Mouse (Mus musculus) CD4-positive, CD25-positive, alpha-beta regulatory T cell, adult 2 months (primary cell): ENCODE data around the gene Tectb.
A peak's percentile ranks its signal among the peaks of the same experiment; 100 is the strongest.
"Not testable (repeated sequence)": the region's sequence is repeated elsewhere in the genome, so short reads cannot be mapped to it uniquely, and the experiment has no call there.

Experiments used
- DNase-seq: peaks from one replicate; pipeline ENCODE4 v3.0.0-alpha.2; 2012; ENCODE audit warnings: low read depth, low spot score

Gene Tectb

GRCm38 (mm10) chr19:55165183-55165865, 15.2 kb upstream of the Tectb start:
- no peak for DNase-seq

GRCm38 (mm10) chr19:55165954-55166353, 14.6 kb upstream of the Tectb start:
- DNase-seq = no peak

DNA sequence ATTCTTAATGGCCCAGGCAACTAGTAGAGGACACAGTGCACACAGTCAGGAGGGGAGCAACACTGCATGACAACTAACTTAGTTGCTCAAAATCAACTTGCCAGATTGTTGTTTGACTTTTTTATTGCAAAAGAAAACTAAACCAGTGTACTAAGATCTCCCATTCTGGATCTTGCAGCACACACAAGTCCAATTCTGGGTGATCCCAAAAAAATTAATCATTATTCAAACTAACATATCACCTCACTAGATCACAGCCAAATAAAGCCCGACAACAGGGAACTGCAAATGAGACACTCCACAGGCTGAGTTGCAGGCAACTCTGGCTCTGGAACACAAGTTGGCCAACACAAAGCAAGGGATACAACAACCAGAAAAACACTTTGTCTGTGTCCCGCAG, 13.8 kb upstream of the Tectb start:
- DNase-seq = no peak

DNA sequence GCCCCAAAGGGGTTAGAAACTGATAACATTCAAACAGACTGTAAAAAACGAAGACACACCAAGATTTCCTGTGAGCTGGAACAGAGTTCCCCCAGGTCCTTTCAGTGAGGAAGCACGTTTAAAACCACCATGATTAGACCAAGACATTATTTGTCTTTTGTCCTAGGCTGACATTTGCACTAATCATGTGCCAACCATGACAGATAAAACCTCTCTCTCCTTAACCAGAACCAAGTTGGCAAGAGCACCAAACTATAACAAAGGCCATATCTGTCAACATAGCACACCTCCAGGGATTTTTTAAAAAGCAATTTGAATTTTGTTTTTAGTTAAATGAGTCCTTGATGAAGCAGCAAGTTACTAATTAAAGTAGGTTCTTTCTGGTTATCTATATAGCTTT, 12.8 kb upstream of the Tectb start:
- no peak for DNase-seq

- no peak for DNase-seq
These were observed 12.2 kb upstream of the Tectb start for GRCm38 (mm10) chr19:55168360-55168759.

GRCm38 (mm10) chr19:55169236-55169729, 11.2 kb upstream of the Tectb start:
- DNase-seq = not testable (repeated sequence)

DNA sequence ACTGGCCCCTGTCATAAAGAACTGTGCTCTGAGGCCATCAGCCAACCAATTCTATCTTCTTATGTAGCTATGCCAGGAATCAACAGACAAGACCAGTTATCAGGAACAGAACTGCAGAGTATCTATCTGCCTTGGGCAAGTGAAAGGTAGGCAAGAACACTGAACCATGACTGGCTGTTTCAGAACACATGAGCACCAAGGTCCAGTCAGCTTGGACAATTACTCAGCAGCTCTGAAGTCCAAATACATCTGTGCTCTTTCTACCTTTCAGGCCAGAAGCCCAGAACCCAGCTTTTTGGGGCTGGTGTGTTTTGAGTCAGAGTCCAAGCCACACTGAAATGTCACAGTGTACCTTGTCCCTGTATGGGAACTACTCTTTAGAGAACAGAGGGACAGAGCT, 10.1 kb upstream of the Tectb start:
- DNase-seq = no peak

DNA sequence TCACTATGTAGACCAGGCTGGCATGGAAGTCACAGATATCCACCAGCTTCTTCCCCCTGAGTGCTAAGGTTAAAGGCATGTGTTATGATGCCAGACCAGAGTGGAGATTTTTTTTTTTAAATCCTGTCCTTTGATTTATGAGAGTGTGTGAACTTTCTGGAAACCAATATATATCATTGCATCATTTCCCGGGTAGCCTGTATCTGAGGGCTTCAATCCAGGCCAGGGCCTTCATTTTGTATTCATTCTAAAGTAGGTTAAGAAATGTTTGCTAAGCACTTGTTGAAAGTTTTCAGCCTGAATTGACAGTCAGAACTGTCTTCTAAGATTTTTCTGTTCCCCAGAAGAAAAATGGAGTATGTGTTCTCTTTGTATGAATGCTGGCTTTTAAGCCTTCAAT, 8.9 kb upstream of the Tectb start:
- no peak for DNase-seq

- no peak for DNase-seq
These were observed 3.4 kb upstream of the Tectb start for GRCm38 (mm10) chr19:55177143-55177542.

DNA sequence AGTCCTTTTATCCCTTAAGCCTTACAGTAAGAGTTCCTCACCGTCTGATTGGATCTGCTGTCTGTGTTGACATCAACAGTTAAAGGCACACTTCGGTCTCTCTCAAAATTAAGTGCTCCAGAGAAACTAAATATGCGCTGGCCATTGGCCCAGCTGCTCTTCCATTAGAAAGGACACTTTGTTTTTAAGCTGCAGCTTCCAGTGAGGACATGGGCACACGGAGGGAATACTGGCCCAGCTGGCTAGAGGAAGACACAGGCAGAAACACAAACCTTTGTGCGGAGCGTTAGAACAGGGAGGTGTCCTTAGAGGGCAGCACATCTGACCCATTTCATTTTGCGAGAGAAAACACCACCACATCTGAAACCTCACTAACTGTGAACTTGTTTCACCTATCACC, 3.9 kb downstream of the Tectb start:
- no peak for DNase-seq

DNA sequence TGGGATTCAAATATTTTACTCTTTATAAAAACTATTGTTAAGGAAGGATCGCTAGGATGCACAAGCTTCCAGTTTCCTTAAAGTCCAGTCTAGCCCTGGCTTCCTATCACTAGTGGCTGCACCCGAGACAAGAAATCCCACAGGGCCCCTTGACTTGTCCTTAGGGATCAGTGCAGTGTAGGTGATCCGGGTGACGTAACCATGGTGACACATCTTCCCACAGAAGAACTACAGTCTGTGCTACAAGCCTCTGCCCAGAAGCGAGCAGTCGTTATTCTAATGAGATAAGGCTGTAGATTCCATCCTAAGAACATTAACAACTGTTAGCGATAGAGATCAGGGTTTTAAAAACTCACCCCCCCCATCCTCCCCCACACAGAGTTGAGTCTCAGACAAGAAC, 4.5 kb downstream of the Tectb start:
- no peak for DNase-seq

- DNase-seq = no peak
These were observed 5.1 kb downstream of the Tectb start for GRCm38 (mm10) chr19:55185651-55186050.

- DNase-seq = no peak
These were observed 9.5 kb downstream of the Tectb start for GRCm38 (mm10) chr19:55190065-55190464.

GRCm38 (mm10) chr19:55191596-55191995, 11.1 kb downstream of the Tectb start:
- DNase-seq = no peak

- no peak for DNase-seq
These were observed 11.9 kb downstream of the Tectb start for GRCm38 (mm10) chr19:55192254-55192945.

DNA sequence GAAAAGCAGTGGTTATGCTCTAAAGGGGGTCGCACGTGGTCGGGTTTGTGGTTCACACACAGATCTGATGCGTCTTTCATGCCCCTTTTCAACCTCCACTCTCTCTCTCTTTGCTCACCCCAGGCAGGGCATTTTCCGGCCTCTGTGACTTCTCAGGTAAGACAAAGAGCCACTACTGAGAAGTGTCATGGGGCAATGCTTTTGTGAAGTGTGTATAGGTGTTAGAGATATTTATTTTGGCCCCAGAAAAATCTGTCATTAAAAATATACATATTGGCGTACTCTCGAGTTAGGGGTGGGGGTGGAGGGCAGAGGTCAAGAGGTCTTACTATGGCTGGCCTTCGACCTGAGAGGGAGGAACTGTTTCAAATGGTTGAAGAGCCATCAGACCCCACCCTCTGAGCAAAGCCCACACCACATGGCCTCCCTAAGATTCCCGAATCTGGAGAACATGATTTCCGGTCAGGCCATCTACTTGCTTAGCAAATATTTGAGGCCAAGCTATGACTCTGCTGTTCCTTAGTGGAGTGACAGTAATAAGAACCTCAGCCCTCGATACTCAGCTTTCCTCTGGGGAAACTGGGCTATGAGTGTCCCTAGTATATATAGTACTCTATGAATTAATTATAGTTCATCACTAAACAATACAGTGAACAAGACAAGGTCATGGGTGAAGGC, 13.3 kb downstream of the Tectb start:
- no peak for DNase-seq

- no peak for DNase-seq
These were observed 14.1 kb downstream of the Tectb start for GRCm38 (mm10) chr19:55194520-55195170.

GRCm38 (mm10) chr19:55195574-55195973, 15.0 kb downstream of the Tectb start:
- no peak for DNase-seq

GRCm38 (mm10) chr19:55198303-55198702, 17.8 kb downstream of the Tectb start:
- DNase-seq = peak; percentile 51

DNA sequence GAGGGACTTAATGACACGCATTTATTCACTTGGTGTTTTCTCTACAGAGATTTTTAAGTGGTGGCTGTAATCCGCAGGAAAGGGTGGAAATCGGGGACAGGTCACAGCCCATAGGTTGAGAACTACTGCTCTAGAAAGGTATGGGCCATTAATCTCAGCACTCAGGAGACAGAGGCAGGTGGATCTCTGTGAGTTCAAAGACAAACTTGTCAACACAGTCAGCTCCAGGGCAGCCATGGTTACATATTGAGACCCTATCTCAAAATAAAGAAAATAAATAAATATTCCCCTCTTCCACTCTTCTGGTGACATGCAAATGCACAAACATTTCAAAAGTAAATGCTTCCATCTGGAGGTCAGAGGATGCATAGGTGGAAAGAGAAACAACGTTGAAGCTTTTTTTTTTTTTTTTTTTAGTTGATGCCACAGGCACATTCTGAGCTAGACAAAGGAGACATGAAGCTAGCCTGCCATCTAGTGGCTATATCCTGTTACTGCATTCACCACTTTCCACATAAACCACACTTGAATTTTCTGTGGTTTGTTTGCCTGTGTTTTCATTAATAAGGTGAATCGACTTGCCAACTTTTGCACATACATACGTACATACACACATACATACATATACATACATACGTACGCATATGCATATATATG, 26.1 kb downstream of the Tectb start:
- peak; percentile 73 for DNase-seq

- no peak for DNase-seq
These were observed 26.7 kb downstream of the Tectb start for GRCm38 (mm10) chr19:55207205-55207604.
